Mouse (Mus musculus): ENCODE data around the gene Morc2a. TPM values are rescaled to one million over a fixed set of nuclear protein-coding genes. Genes with fewer than 3 reads are reported as not detected.

The Morc2a gene
- total RNA-seq, 1 experiment = 36.3 TPM

DNA sequence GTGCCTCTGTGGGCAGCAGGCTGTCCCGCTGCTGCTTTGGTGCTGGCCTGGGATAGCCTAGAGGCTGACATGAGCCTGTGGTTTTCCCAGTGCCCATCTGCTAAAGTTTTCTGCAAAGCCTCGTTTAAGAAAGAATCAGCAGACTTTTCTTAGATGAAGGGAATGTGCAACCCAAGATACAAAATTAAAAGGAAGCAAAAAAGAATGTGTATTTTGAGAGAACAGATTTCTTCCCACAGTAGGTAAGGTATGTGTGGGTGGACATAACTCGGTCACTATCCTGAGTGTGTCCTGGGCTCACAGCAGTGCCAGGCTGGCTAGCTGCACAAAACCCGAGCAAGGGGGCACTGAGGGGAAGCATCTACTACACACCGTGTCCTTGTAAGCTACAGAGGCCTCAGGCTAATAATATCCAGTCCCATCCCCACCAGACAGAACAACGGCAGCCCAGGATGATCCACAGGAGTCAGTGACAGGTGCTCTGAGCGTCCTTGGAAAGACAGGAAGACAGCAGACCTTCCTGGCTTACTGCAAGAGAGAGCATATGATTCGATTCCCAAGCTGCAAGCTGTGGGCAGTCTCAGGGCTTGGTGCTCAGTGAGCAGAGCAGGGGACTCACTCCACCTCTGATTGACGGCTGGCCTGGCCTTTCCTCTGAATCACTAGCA, 78.6 kb downstream of the Morc2a start:
- in situ Hi-C loops (cut with MboI; ENCODE audit: low sequenced_read_pairs in 2 of 2, unreplicated experiment in 2 of 2) = no loop called here
- no peak for DNase-seq (ENCODE audit: low read depth, low spot score)
- TF ChIP-seq CHD2 (IDR thresholded peaks at IDR 0.05; ENCODE audit: low read depth, low read length) (no peak), ZC3H11A (IDR thresholded peaks at IDR 0.05; ENCODE audit: borderline replicate concordance, low read depth, low read length) (no peak), ZNF384 (IDR thresholded peaks at IDR 0.05; ENCODE audit: low read depth, low read length) (no peak), MAFK (IDR thresholded peaks at IDR 0.05; ENCODE audit: insufficient read depth, low read depth, low read length) (no peak), HCFC1 (IDR thresholded peaks at IDR 0.05; ENCODE audit: borderline replicate concordance, insufficient read depth, low read length) (no peak)

GRCm38 (mm10) chr11:3731469-3731868, 82.5 kb downstream of the Morc2a start:
- no peaks in the 10 kb centered on the region for H3K4me1 ChIP-seq (ENCODE audit: control insufficient read depth in 2 of 2, insufficient read depth in 2 of 2, low read length in 2 of 2, poor library complexity in 1 of 2)
- no peaks in the 10 kb centered on the region for H3K9me3 ChIP-seq (ENCODE audit: control insufficient read depth, insufficient read depth, low read depth, low read length)
- no peak overlapping the region for H3K4me3 ChIP-seq (ENCODE audit: insufficient read depth in 1 of 2, low read depth in 1 of 2, low read length in 2 of 2, poor library complexity in 1 of 2, severe bottlenecking in 1 of 2)
- TF ChIP-seq ZC3H11A (IDR thresholded peaks at IDR 0.05; ENCODE audit: borderline replicate concordance, low read depth, low read length) (no peak), CHD2 (IDR thresholded peaks at IDR 0.05; ENCODE audit: low read depth, low read length) (no peak), HCFC1 (IDR thresholded peaks at IDR 0.05; ENCODE audit: borderline replicate concordance, insufficient read depth, low read length) (no peak), ZNF384 (IDR thresholded peaks at IDR 0.05; ENCODE audit: low read depth, low read length) (no peak), MAFK (IDR thresholded peaks at IDR 0.05; ENCODE audit: insufficient read depth, low read depth, low read length) (no peak)
- no peak overlapping the region for H3K9ac ChIP-seq (ENCODE audit: insufficient read depth, low read depth, low read length, poor library complexity, severe bottlenecking)
- no peak for DNase-seq (ENCODE audit: low read depth, low spot score)
- in situ Hi-C loops (cut with MboI; ENCODE audit: low sequenced_read_pairs in 2 of 2, unreplicated experiment in 2 of 2) = no loop called here
- H3K36me3 ChIP-seq (ENCODE audit: control insufficient read depth, insufficient read depth, low read length, poor library complexity, severe bottlenecking) = no peaks in the 10 kb centered on the region
- H3K27ac ChIP-seq (ENCODE audit: insufficient read depth, low read depth, low read length, poor library complexity, severe bottlenecking) = no peak overlapping the region

More for the DNA sequence above, 78.6 kb downstream of the Morc2a start:
- Histone ChIP-seq H3K27ac (ENCODE audit: insufficient read depth, low read depth, low read length, poor library complexity, severe bottlenecking) (no peak overlapping the region), H3K9me3 (ENCODE audit: control insufficient read depth, insufficient read depth, low read depth, low read length) (no peaks in the 10 kb centered on the region), H3K4me1 (ENCODE audit: control insufficient read depth in 2 of 2, insufficient read depth in 2 of 2, low read length in 2 of 2, poor library complexity in 1 of 2) (no peaks in the 10 kb centered on the region), H3K4me3 (ENCODE audit: insufficient read depth in 1 of 2, low read depth in 1 of 2, low read length in 2 of 2, poor library complexity in 1 of 2, severe bottlenecking in 1 of 2) (no peak overlapping the region), H3K36me3 (ENCODE audit: control insufficient read depth, insufficient read depth, low read length, poor library complexity, severe bottlenecking) (no peaks in the 10 kb centered on the region), H3K9ac (ENCODE audit: insufficient read depth, low read depth, low read length, poor library complexity, severe bottlenecking) (no peak overlapping the region)

GRCm38 (mm10) chr11:3733933-3734636, 85.1 kb downstream of the Morc2a start:
- no peak for TF ChIP-seq MAFK (IDR thresholded peaks at IDR 0.05; ENCODE audit: insufficient read depth, low read depth, low read length)
- TF ChIP-seq ZC3H11A (IDR thresholded peaks at IDR 0.05; ENCODE audit: borderline replicate concordance, low read depth, low read length) = no peak
- no peak for TF ChIP-seq CHD2 (IDR thresholded peaks at IDR 0.05; ENCODE audit: low read depth, low read length)
- TF ChIP-seq ZNF384 (IDR thresholded peaks at IDR 0.05; ENCODE audit: low read depth, low read length) = no peak
- TF ChIP-seq HCFC1 (IDR thresholded peaks at IDR 0.05; ENCODE audit: borderline replicate concordance, insufficient read depth, low read length) = no peak
- H3K36me3 ChIP-seq (ENCODE audit: control insufficient read depth, insufficient read depth, low read length, poor library complexity, severe bottlenecking) = no peaks in the 10 kb centered on the region
- H3K27ac ChIP-seq (ENCODE audit: insufficient read depth, low read depth, low read length, poor library complexity, severe bottlenecking) = no peak overlapping the region
- in situ Hi-C loops (cut with MboI; ENCODE audit: low sequenced_read_pairs in 2 of 2, unreplicated experiment in 2 of 2) = no loop called here
- no peak overlapping the region for H3K4me3 ChIP-seq (ENCODE audit: insufficient read depth in 1 of 2, low read depth in 1 of 2, low read length in 2 of 2, poor library complexity in 1 of 2, severe bottlenecking in 1 of 2)
- no peak for DNase-seq (ENCODE audit: low read depth, low spot score)
- H3K9me3 ChIP-seq (ENCODE audit: control insufficient read depth, insufficient read depth, low read depth, low read length) = no peaks in the 10 kb centered on the region
- H3K4me1 ChIP-seq (ENCODE audit: control insufficient read depth in 2 of 2, insufficient read depth in 2 of 2, low read length in 2 of 2, poor library complexity in 1 of 2) = no peaks in the 10 kb centered on the region
- H3K9ac ChIP-seq (ENCODE audit: insufficient read depth, low read depth, low read length, poor library complexity, severe bottlenecking) = no peak overlapping the region

DNA sequence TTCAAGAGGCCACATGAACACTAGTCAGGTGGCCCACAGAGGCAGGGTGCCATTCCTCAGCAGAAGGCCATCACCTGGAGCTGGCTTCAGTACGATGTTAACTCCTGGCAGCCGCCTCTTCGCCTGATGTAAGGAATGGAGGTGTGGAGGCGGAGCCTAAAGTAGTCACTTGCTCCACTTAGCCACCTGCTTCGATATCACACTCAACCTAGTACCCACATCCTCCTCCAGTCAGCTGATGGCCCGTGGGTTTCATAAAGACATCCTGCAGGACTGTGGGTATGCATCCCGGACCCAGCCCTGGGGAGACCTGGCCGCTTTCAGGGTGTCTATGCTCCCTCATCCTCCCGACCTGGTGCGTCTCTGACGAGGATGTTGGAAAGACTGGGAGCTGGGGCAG, 86.7 kb downstream of the Morc2a start:
- DNase-seq (ENCODE audit: low read depth, low spot score) = no peak
- no peaks in the 10 kb centered on the region for H3K4me1 ChIP-seq (ENCODE audit: control insufficient read depth in 2 of 2, insufficient read depth in 2 of 2, low read length in 2 of 2, poor library complexity in 1 of 2)
- H3K4me3 ChIP-seq (ENCODE audit: insufficient read depth in 1 of 2, low read depth in 1 of 2, low read length in 2 of 2, poor library complexity in 1 of 2, severe bottlenecking in 1 of 2) = no peak overlapping the region
- TF ChIP-seq CHD2 (IDR thresholded peaks at IDR 0.05; ENCODE audit: low read depth, low read length) (no peak), ZNF384 (IDR thresholded peaks at IDR 0.05; ENCODE audit: low read depth, low read length) (no peak), HCFC1 (IDR thresholded peaks at IDR 0.05; ENCODE audit: borderline replicate concordance, insufficient read depth, low read length) (no peak), ZC3H11A (IDR thresholded peaks at IDR 0.05; ENCODE audit: borderline replicate concordance, low read depth, low read length) (no peak), MAFK (IDR thresholded peaks at IDR 0.05; ENCODE audit: insufficient read depth, low read depth, low read length) (no peak)
- H3K36me3 ChIP-seq (ENCODE audit: control insufficient read depth, insufficient read depth, low read length, poor library complexity, severe bottlenecking) = no peaks in the 10 kb centered on the region
- H3K9ac ChIP-seq (ENCODE audit: insufficient read depth, low read depth, low read length, poor library complexity, severe bottlenecking) = no peak overlapping the region
- in situ Hi-C loops (cut with MboI; ENCODE audit: low sequenced_read_pairs in 2 of 2, unreplicated experiment in 2 of 2) = no loop called here
- no peaks in the 10 kb centered on the region for H3K9me3 ChIP-seq (ENCODE audit: control insufficient read depth, insufficient read depth, low read depth, low read length)
- no peak overlapping the region for H3K27ac ChIP-seq (ENCODE audit: insufficient read depth, low read depth, low read length, poor library complexity, severe bottlenecking)
